Mouse (Mus musculus) CH12.LX (cell line): Measurements from ENCODE around the gene Ubxn6. TPM values are rescaled to one million over a fixed set of nuclear protein-coding genes. Genes with fewer than 3 reads are reported as not detected.

Experiments used
- DNase-seq: peaks from one replicate; pipeline ENCODE4 v3.0.0-alpha.2; 2013; ENCODE audit errors: extremely low read depth
- H3K27ac ChIP-seq: 2 replicates; pipeline ENCODE4 v1.5.1; 2012; ENCODE audit warnings: low read depth, mild to moderate bottlenecking, control low read depth, moderate library complexity; ENCODE audit not compliant: insufficient read depth
- H3K27me3 ChIP-seq: replicated peaks from 2 replicates; pipeline ENCODE3; 2012; ENCODE audit warnings: inconsistent platforms
- H3K36me3 ChIP-seq, 2 experiments: replicated peaks in 1 of 2; 2 replicates each; pipeline versions ENCODE3 to v1.6.1; 2012; ENCODE audit warnings: inconsistent platforms in 1 of 2, low read length in 1 of 2, mild to moderate bottlenecking in 1 of 2, mixed read lengths in 1 of 2, moderate library complexity in 1 of 2; ENCODE audit not compliant: control insufficient read depth in 1 of 2, insufficient read depth in 1 of 2
- H3K4me1 ChIP-seq, 2 experiments: 2 replicates each; pipeline ENCODE4 v1.6.1; 2012; ENCODE audit warnings: inconsistent platforms in 1 of 2, moderate library complexity in 1 of 2; ENCODE audit not compliant: insufficient read depth in 2 of 2, control insufficient read depth in 1 of 2
- H3K4me2 ChIP-seq: 2 replicates; pipeline ENCODE4 v1.6.1; 2012; ENCODE audit warnings: low read depth, mild to moderate bottlenecking, control low read depth; ENCODE audit not compliant: poor library complexity, insufficient read depth, severe bottlenecking
- H3K4me3 ChIP-seq, 3 experiments: fragments of 150-350 bp in 1 of 3; sonication (generic) in 1 of 3; replicated peaks in 1 of 3; 2 replicates each; pipeline versions ENCODE3 to v1.5.1; 2011 to 2012; ENCODE audit warnings: low read depth in 2 of 3, low read length in 2 of 3, mild to moderate bottlenecking in 2 of 3, moderate library complexity in 2 of 3, control low read depth in 1 of 3, improper control_type of control experiment in 1 of 3, inconsistent platforms in 1 of 3, mixed read lengths in 1 of 3; ENCODE audit not compliant: poor library complexity in 1 of 3
- H3K79me2 ChIP-seq: replicated peaks from 2 replicates; pipeline ENCODE4 v1.6.1; 2012; ENCODE audit warnings: mild to moderate bottlenecking, moderate library complexity; ENCODE audit not compliant: control insufficient read depth, poor library complexity, insufficient read depth, severe bottlenecking; ENCODE audit errors: extremely low read depth
- H3K9ac ChIP-seq: 2 replicates; pipeline ENCODE4 v1.6.1; 2012; ENCODE audit warnings: low read depth, mild to moderate bottlenecking, control low read depth, moderate library complexity; ENCODE audit not compliant: insufficient read depth
- H3K9me3 ChIP-seq: replicated peaks from 2 replicates; pipeline ENCODE3; 2012; ENCODE audit warnings: low read length, inconsistent platforms, mixed read lengths
- BHLHE40 ChIP-seq: IDR thresholded peaks from 2 replicates; pipeline ENCODE4 v1.6.1; 2011; ENCODE audit warnings: mild to moderate bottlenecking, low read depth, low read length, improper control_type of control experiment
- CHD1 ChIP-seq: IDR thresholded peaks from 2 replicates; pipeline ENCODE4 v1.6.1; 2012; ENCODE audit warnings: low read depth, low read length, improper control_type of control experiment, inconsistent platforms
- CHD2 ChIP-seq: IDR thresholded peaks from 2 replicates; pipeline ENCODE4 v1.6.1; 2011; ENCODE audit warnings: low read length, improper control_type of control experiment
- E2F4 ChIP-seq: IDR thresholded peaks from 2 replicates; pipeline ENCODE4 v1.6.1; 2011; ENCODE audit warnings: low read depth, low read length, improper control_type of control experiment; ENCODE audit not compliant: insufficient replicate concordance
- EP300 ChIP-seq: IDR thresholded peaks from 2 replicates; pipeline ENCODE4 v1.6.1; 2011; ENCODE audit warnings: low read length, improper control_type of control experiment
- ETS1 ChIP-seq: conservative IDR thresholded peaks from 2 replicates; pipeline ENCODE4 v1.6.1; 2012; ENCODE audit warnings: low read depth, mild to moderate bottlenecking, inconsistent platforms, low read length, improper control_type of control experiment, moderate library complexity
- IRF4 ChIP-seq: IDR thresholded peaks from 2 replicates; pipeline ENCODE4 v1.6.1; 2014; ENCODE audit warnings: low read depth, mild to moderate bottlenecking, inconsistent platforms, low read length, improper control_type of control experiment
- JUN ChIP-seq: IDR thresholded peaks from 2 replicates; pipeline ENCODE4 v1.6.1; 2011; ENCODE audit warnings: low read depth, mild to moderate bottlenecking, low read length, improper control_type of control experiment, moderate library complexity; ENCODE audit not compliant: insufficient read depth
- KAT2A ChIP-seq: IDR thresholded peaks from 2 replicates; pipeline ENCODE4 v1.6.1; 2012; ENCODE audit warnings: low read length, improper control_type of control experiment, inconsistent platforms; ENCODE audit not compliant: insufficient replicate concordance
- MAFK ChIP-seq: IDR thresholded peaks from 2 replicates; pipeline ENCODE4 v1.6.1; 2011; ENCODE audit warnings: low read length, improper control_type of control experiment; ENCODE audit not compliant: insufficient replicate concordance
- MAX ChIP-seq: IDR thresholded peaks from 2 replicates; pipeline ENCODE4 v1.6.1; 2011; ENCODE audit warnings: low read length, improper control_type of control experiment
- MEF2A ChIP-seq: IDR thresholded peaks from 2 replicates; pipeline ENCODE4 v1.6.1; 2014; ENCODE audit warnings: low read depth, mild to moderate bottlenecking, inconsistent platforms, low read length, improper control_type of control experiment, borderline replicate concordance
- MXI1 ChIP-seq: IDR thresholded peaks from 2 replicates; pipeline ENCODE4 v1.6.1; 2011; ENCODE audit warnings: mild to moderate bottlenecking, low read depth, low read length, improper control_type of control experiment
- PAX5 ChIP-seq: IDR thresholded peaks from 2 replicates; pipeline ENCODE4 v1.6.1; 2012; ENCODE audit warnings: low read length, inconsistent platforms, mixed read lengths
- POLR2A ChIP-seq: IDR thresholded peaks from 2 replicates; pipeline ENCODE4 v1.6.1; 2011; ENCODE audit warnings: low read depth, mild to moderate bottlenecking, improper control_type of control experiment, low read length
- POLR2AphosphoS2 ChIP-seq: IDR thresholded peaks from 2 replicates; pipeline ENCODE4 v1.6.1; 2011; ENCODE audit warnings: low read depth, low read length, improper control_type of control experiment
- RCOR1 ChIP-seq: conservative IDR thresholded peaks from 2 replicates; pipeline ENCODE4 v1.6.1; 2012; ENCODE audit warnings: low read depth, mild to moderate bottlenecking, inconsistent platforms, low read length, improper control_type of control experiment
- SMC3 ChIP-seq: IDR thresholded peaks from 2 replicates; pipeline ENCODE4 v1.6.1; 2011; ENCODE audit warnings: low read depth, low read length, improper control_type of control experiment
- USF1 ChIP-seq: IDR thresholded peaks from 2 replicates; pipeline ENCODE4 v1.6.1; 2014; ENCODE audit warnings: low read depth, mild to moderate bottlenecking, inconsistent platforms, low read length, improper control_type of control experiment
- ZC3H11A ChIP-seq: IDR thresholded peaks from 2 replicates; pipeline ENCODE4 v1.6.1; 2012; ENCODE audit warnings: low read depth, mild to moderate bottlenecking, inconsistent platforms, low read length, improper control_type of control experiment
- ZMIZ1 ChIP-seq: IDR thresholded peaks from 2 replicates; pipeline ENCODE4 v1.6.1; 2012; ENCODE audit warnings: low read depth, mild to moderate bottlenecking, inconsistent platforms, low read length, improper control_type of control experiment
- ZNF384 ChIP-seq: IDR thresholded peaks from 2 replicates; pipeline ENCODE4 v1.6.1; 2012; ENCODE audit warnings: low read depth, low read length, improper control_type of control experiment, inconsistent platforms
- dilution Hi-C: fragments of 300-500 bp; cut with MboI; formaldehyde crosslinking; loops from 2 replicates; pipeline ENCODE4 v1.14.3; 2020; ENCODE audit warnings: low sequenced_read_pairs; ENCODE audit not compliant: extremely low pct_unique_long_range_greater_than_20kb, extremely low pct_ligation_motif_present
- in situ Hi-C: fragments of 300-500 bp; cut with MboI; formaldehyde crosslinking; loops from 3 replicates; pipeline ENCODE4 v1.14.3; 2019; ENCODE audit warnings: low sequenced_read_pairs, low pct_ligation_motif_present, low pct_unique_long_range_greater_than_20kb, mixed read lengths
- polyA plus RNA-seq: library from polyadenylated mRNA; unstranded; fragments of >175 nt; gene quantifications from 2 replicates; pipeline ENCODE4 v1.2.1, GENCODE M21; 2012; ENCODE audit warnings: low read depth; ENCODE audit not compliant: insufficient read length
- total RNA-seq, 2 experiments: library from RNA; depleted of rRNA; stranded (reverse); fragments of 300-350 nt in 1 of 2; fragments of >200 nt in 1 of 2; gene quantifications; 2 replicates each; pipeline ENCODE4 v1.2.3; 2012 to 2014

The Ubxn6 gene
- total and polyA plus RNA-seq, 3 experiments: 24.6 to 29.1 (median 26.8) TPM

DNA sequence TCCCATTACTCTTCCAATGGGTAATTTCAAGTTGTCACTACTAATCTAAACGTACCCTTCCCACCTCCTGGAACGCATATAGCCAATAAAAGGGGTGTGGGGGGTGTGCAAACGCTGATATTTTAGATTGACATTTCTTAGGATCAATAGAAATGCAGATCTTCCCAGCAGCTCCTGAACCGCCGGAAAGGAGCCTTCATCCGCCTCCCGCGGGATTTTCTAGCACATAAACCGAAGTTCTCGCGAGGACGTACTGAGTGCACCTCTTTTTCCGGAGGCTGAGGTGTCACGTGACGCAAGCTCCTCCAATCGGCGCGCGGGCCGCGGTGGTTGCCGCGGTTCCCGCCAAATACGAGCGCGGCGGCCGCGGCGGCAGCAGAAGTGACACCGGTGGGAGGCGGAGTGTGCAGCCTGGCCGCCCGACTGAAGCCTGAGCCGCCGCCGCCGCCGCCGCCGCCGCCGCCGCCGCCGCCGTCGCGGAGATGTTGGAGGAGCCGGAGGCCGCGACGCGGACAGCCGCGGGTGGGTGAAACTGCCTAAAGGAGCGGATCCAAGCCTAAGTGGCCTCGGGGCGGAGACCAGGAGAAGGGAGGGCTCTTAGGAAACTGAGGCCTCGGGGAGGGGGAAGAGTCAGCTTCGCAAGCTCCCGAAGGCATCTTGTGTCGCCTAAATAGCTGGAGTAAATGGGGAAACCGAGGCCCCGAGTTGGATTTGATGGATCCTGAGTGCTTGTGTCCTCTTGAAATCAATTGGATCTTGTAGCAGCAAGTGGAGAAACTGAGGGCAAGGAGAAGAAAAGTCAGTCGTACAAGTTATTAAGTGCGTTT is 34.6 kb downstream of the Ubxn6 start, which contains the start of gene Chaf1a (continued):
- TF ChIP-seq MEF2A (no peak), MXI1 (no peak; the same call in 1 of the 2 replicates), ZMIZ1 (peak; percentile 75; the same call in 1 of the 2 replicates), PAX5 (no peak), CHD1 (no peak), POLR2AphosphoS2 (peak; percentile 77; the same call in 1 of the 2 replicates), POLR2A (peak; percentile 86), JUN (no peak), ETS1 (no peak), IRF4 (no peak)

- no peaks in the 10 kb centered on the region for H3K9me3 ChIP-seq
- H3K79me2 ChIP-seq: peaks cover 60% of the 10 kb centered on the region
- peaks cover 8 to 22% of the 10 kb centered on the region in 2 experiments for H3K36me3 ChIP-seq
- no peaks in the 10 kb centered on the region for H3K27me3 ChIP-seq
- peak overlapping the region in 1 of 3 experiments; percentile 80 for H3K4me3 ChIP-seq
- H3K4me2 ChIP-seq: no peak overlapping the region; the same call in 1 of the 2 replicates
- no peak for DNase-seq
- dilution Hi-C loops (no loop called here), in situ Hi-C loops (no loop called here)
- peaks cover 0 to 48% of the 10 kb centered on the region in 2 experiments; a peak in 3 of 4 replicates for H3K4me1 ChIP-seq
- TF ChIP-seq SMC3 (no peak), POLR2AphosphoS2 (no peak), E2F4 (no peak), MXI1 (no peak), IRF4 (no peak)
- no peak overlapping the region for H3K27ac ChIP-seq
- peak overlapping the region; percentile 57; the same call in 1 of the 2 replicates for H3K9ac ChIP-seq
Measured at GRCm38 (mm10) chr17:56039345-56039744, 35.5 kb downstream of the Ubxn6 start.

DNA sequence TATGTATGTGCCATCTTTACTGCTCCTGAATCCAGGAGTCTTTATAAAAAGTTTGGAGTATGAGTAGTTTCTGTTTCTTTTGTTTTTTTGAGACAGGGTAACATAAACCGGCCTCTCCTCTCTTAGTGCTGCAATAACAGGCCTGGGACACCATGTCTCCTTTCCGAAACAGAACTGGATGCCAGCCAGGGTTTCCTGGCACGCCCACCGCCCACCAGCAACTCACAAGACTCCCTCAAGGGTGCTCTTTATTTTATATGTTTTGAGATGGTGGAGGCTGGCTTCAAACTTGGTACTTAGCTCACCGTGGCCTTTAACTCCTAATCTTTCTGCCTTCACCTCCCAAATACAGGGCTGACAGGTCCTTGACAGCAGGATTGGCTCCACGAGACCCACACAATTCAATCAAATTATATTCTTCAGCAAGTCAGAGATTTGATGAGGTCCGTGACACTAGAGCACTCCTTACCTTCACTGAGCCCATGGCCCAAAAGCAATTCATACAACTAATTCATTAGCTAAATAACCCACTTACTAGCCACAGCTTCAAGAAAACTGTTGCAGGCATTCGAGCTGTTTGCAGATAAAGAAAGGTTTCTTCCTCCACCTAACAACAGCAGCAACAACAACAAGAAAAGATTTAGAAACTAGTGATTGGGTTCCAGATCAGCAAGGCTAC is 36.1 kb downstream of the Ubxn6 start:
- no peak for TF ChIP-seq USF1
- TF ChIP-seq MAX: no peak
- TF ChIP-seq ZC3H11A: no peak
- TF ChIP-seq ZNF384: no peak
- TF ChIP-seq RCOR1: no peak
- TF ChIP-seq CHD2: no peak
- no peak for TF ChIP-seq BHLHE40
- no peak for TF ChIP-seq MAFK
- no peak for TF ChIP-seq EP300
- TF ChIP-seq CHD1: no peak
- TF ChIP-seq POLR2AphosphoS2: no peak
- no peak for TF ChIP-seq MEF2A
- TF ChIP-seq SMC3: no peak
- TF ChIP-seq KAT2A: no peak
- no peaks in the 10 kb centered on the region for H3K27me3 ChIP-seq
- peaks cover 5 to 48% of the 10 kb centered on the region in 2 experiments; a peak in 3 of 4 replicates for H3K4me1 ChIP-seq
- H3K4me3 ChIP-seq: no peak overlapping the region
- no peak overlapping the region for H3K9ac ChIP-seq
- H3K9me3 ChIP-seq: no peaks in the 10 kb centered on the region
- H3K27ac ChIP-seq: no peak overlapping the region
- dilution Hi-C loops (no loop called here), in situ Hi-C loops (no loop called here)
- H3K79me2 ChIP-seq: peaks cover 60% of the 10 kb centered on the region
- peaks cover 6 to 22% of the 10 kb centered on the region in 2 experiments for H3K36me3 ChIP-seq
- no peak overlapping the region for H3K4me2 ChIP-seq
- no peak for DNase-seq
